Mouse (Mus musculus): ENCODE measurements around the gene Smndc1.

The Smndc1 gene

GRCm38 (mm10) chr19:53390495-53391007, at the start of gene Smndc1:
TSS of gene Smndc1 (minus strand) at chr19:53390578.
- peak; percentile 99 to 100 for DNase-seq (ENCODE audit: low spot score in 2 of 2)

- DNase-seq (ENCODE audit: low spot score in 2 of 2): no peak
Measured at GRCm38 (mm10) chr19:53439340-53439739, 49.0 kb upstream of the Smndc1 start.

- DNase-seq (ENCODE audit: low spot score in 2 of 2): no peak
Measured at GRCm38 (mm10) chr19:53437991-53438390, 47.6 kb upstream of the Smndc1 start.

- no peak for DNase-seq (ENCODE audit: low spot score in 2 of 2)
Measured at GRCm38 (mm10) chr19:53437311-53437958, 47.1 kb upstream of the Smndc1 start.

GRCm38 (mm10) chr19:53433949-53434689, 43.7 kb upstream of the Smndc1 start:
- DNase-seq (ENCODE audit: low spot score in 2 of 2): no peak

GRCm38 (mm10) chr19:53431003-53431402, 40.6 kb upstream of the Smndc1 start:
- no peak for DNase-seq (ENCODE audit: low spot score in 2 of 2)

GRCm38 (mm10) chr19:53430356-53430755, 40.0 kb upstream of the Smndc1 start:
- peak; percentile 49 to 68 for DNase-seq (ENCODE audit: low spot score in 2 of 2)

- no peak for DNase-seq (ENCODE audit: low spot score in 2 of 2)
Measured at GRCm38 (mm10) chr19:53427817-53428216, 37.4 kb upstream of the Smndc1 start.

GRCm38 (mm10) chr19:53427346-53427745, 37.0 kb upstream of the Smndc1 start:
- no peak for DNase-seq (ENCODE audit: low spot score in 2 of 2)

GRCm38 (mm10) chr19:53425824-53426223, 35.4 kb upstream of the Smndc1 start:
- no peak for DNase-seq (ENCODE audit: low spot score in 2 of 2)

GRCm38 (mm10) chr19:53424629-53425028, 34.3 kb upstream of the Smndc1 start:
- no peak for DNase-seq (ENCODE audit: low spot score in 2 of 2)

GRCm38 (mm10) chr19:53423816-53424465, 33.6 kb upstream of the Smndc1 start:
- DNase-seq (ENCODE audit: low spot score in 2 of 2): no peak

GRCm38 (mm10) chr19:53423341-53423753, 33.0 kb upstream of the Smndc1 start:
- DNase-seq (ENCODE audit: low spot score in 2 of 2): no peak

- DNase-seq (ENCODE audit: low spot score in 2 of 2): no peak
Measured at GRCm38 (mm10) chr19:53422358-53423308, 32.3 kb upstream of the Smndc1 start.

GRCm38 (mm10) chr19:53421583-53422188, 31.3 kb upstream of the Smndc1 start:
- DNase-seq (ENCODE audit: low spot score in 2 of 2): no peak

GRCm38 (mm10) chr19:53420924-53421582, 30.7 kb upstream of the Smndc1 start:
- DNase-seq (ENCODE audit: low spot score in 2 of 2): peak in 1 of 2 experiments; percentile 56

GRCm38 (mm10) chr19:53419834-53420233, 29.5 kb upstream of the Smndc1 start:
- no peak for DNase-seq (ENCODE audit: low spot score in 2 of 2)

GRCm38 (mm10) chr19:53415198-53415597, 24.8 kb upstream of the Smndc1 start:
- DNase-seq (ENCODE audit: low spot score in 2 of 2): no peak

GRCm38 (mm10) chr19:53414650-53415049, 24.3 kb upstream of the Smndc1 start:
- no peak for DNase-seq (ENCODE audit: low spot score in 2 of 2)

GRCm38 (mm10) chr19:53413617-53414380, 23.4 kb upstream of the Smndc1 start:
- DNase-seq (ENCODE audit: low spot score in 2 of 2): no peak

All from frontal cortex, postnatal 10 days (tissue).